Mouse (Mus musculus): Measurements from ENCODE around the gene Cux2. TPM values are rescaled to one million over a fixed set of nuclear protein-coding genes. Genes with fewer than 3 reads are reported as not detected.

Cux2 gene
- polyA plus RNA-seq, 1 experiment: 1.2 TPM

- 85% methylated on average over 8 of the region's 8 CpGs for WGBS
- Histone ChIP-seq H3K4me1 (ENCODE audit: control insufficient read depth, insufficient read depth, low read length) (peaks cover 4% of the 10 kb centered on the region), H3K27ac (ENCODE audit: control insufficient read depth, insufficient read depth, low read depth, low read length, poor library complexity) (no peak overlapping the region), H3K4me3 (replicated peaks; ENCODE audit: control insufficient read depth, low read depth, low read length) (no peak overlapping the region)
- TF ChIP-seq CTCF (IDR thresholded peaks at IDR 0.05; ENCODE audit: control insufficient read depth, insufficient read depth, low read length) (no peak), POLR2A (IDR thresholded peaks at IDR 0.05; ENCODE audit: borderline replicate concordance, control insufficient read depth, low read depth, low read length) (no peak)
Measured at GRCm38 (mm10) chr5:121815867-121816380, 234.0 kb downstream of the Cux2 start.

- 67% methylated on average over 3 of the region's 3 CpGs for WGBS
- TF ChIP-seq CTCF (IDR thresholded peaks at IDR 0.05; ENCODE audit: control insufficient read depth, insufficient read depth, low read length): peak; percentile 63
- TF ChIP-seq POLR2A (IDR thresholded peaks at IDR 0.05; ENCODE audit: borderline replicate concordance, control insufficient read depth, low read depth, low read length): no peak
- peaks cover 2% of the 10 kb centered on the region for H3K4me1 ChIP-seq (ENCODE audit: control insufficient read depth, insufficient read depth, low read length)
- no peak overlapping the region for H3K27ac ChIP-seq (ENCODE audit: control insufficient read depth, insufficient read depth, low read depth, low read length, poor library complexity)
- no peak overlapping the region for H3K4me3 ChIP-seq (replicated peaks; ENCODE audit: control insufficient read depth, low read depth, low read length)
Measured at GRCm38 (mm10) chr5:121815067-121815466, 234.8 kb downstream of the Cux2 start.

- H3K4me3 ChIP-seq (replicated peaks; ENCODE audit: control insufficient read depth, low read depth, low read length): no peak overlapping the region
- no peak overlapping the region for H3K27ac ChIP-seq (ENCODE audit: control insufficient read depth, insufficient read depth, low read depth, low read length, poor library complexity)
- H3K4me1 ChIP-seq (ENCODE audit: control insufficient read depth, insufficient read depth, low read length): peaks cover 4% of the 10 kb centered on the region
- TF ChIP-seq POLR2A (IDR thresholded peaks at IDR 0.05; ENCODE audit: borderline replicate concordance, control insufficient read depth, low read depth, low read length): no peak
- TF ChIP-seq CTCF (IDR thresholded peaks at IDR 0.05; ENCODE audit: control insufficient read depth, insufficient read depth, low read length): no peak
- WGBS: 94% methylated on average over 10 of the region's 10 CpGs
Measured at GRCm38 (mm10) chr5:121813744-121814143, 236.2 kb downstream of the Cux2 start.

GRCm38 (mm10) chr5:121812526-121813243, 237.2 kb downstream of the Cux2 start:
- Histone ChIP-seq H3K27ac (ENCODE audit: control insufficient read depth, insufficient read depth, low read depth, low read length, poor library complexity) (no peak overlapping the region), H3K4me3 (replicated peaks; ENCODE audit: control insufficient read depth, low read depth, low read length) (no peak overlapping the region), H3K4me1 (ENCODE audit: control insufficient read depth, insufficient read depth, low read length) (peaks cover 4% of the 10 kb centered on the region)
- WGBS: 39% methylated on average over 7 of the region's 7 CpGs
- no peak for TF ChIP-seq POLR2A (IDR thresholded peaks at IDR 0.05; ENCODE audit: borderline replicate concordance, control insufficient read depth, low read depth, low read length)
- no peak for TF ChIP-seq CTCF (IDR thresholded peaks at IDR 0.05; ENCODE audit: control insufficient read depth, insufficient read depth, low read length)

GRCm38 (mm10) chr5:121811485-121811931, 238.4 kb downstream of the Cux2 start:
- no peak overlapping the region for H3K4me3 ChIP-seq (replicated peaks; ENCODE audit: control insufficient read depth, low read depth, low read length)
- TF ChIP-seq CTCF (IDR thresholded peaks at IDR 0.05; ENCODE audit: control insufficient read depth, insufficient read depth, low read length): no peak
- TF ChIP-seq POLR2A (IDR thresholded peaks at IDR 0.05; ENCODE audit: borderline replicate concordance, control insufficient read depth, low read depth, low read length): no peak
- H3K27ac ChIP-seq (ENCODE audit: control insufficient read depth, insufficient read depth, low read depth, low read length, poor library complexity): peak overlapping the region; percentile 6; the same call in 1 of the 2 replicates
- WGBS: 13% methylated on average over 5 of the region's 5 CpGs
- H3K4me1 ChIP-seq (ENCODE audit: control insufficient read depth, insufficient read depth, low read length): peaks cover 4% of the 10 kb centered on the region

GRCm38 (mm10) chr5:121810331-121811151, 239.4 kb downstream of the Cux2 start:
- Histone ChIP-seq H3K4me3 (replicated peaks; ENCODE audit: control insufficient read depth, low read depth, low read length) (no peak overlapping the region), H3K27ac (ENCODE audit: control insufficient read depth, insufficient read depth, low read depth, low read length, poor library complexity) (no peak overlapping the region), H3K4me1 (ENCODE audit: control insufficient read depth, insufficient read depth, low read length) (peaks cover 4% of the 10 kb centered on the region)
- WGBS: 91% methylated on average over 17 of the region's 17 CpGs
- no peak for TF ChIP-seq CTCF (IDR thresholded peaks at IDR 0.05; ENCODE audit: control insufficient read depth, insufficient read depth, low read length)
- TF ChIP-seq POLR2A (IDR thresholded peaks at IDR 0.05; ENCODE audit: borderline replicate concordance, control insufficient read depth, low read depth, low read length): no peak

GRCm38 (mm10) chr5:121809667-121810224, 240.2 kb downstream of the Cux2 start:
- Histone ChIP-seq H3K27ac (ENCODE audit: control insufficient read depth, insufficient read depth, low read depth, low read length, poor library complexity) (no peak overlapping the region), H3K4me3 (replicated peaks; ENCODE audit: control insufficient read depth, low read depth, low read length) (no peak overlapping the region), H3K4me1 (ENCODE audit: control insufficient read depth, insufficient read depth, low read length) (peaks cover 4% of the 10 kb centered on the region)
- WGBS: 60% methylated on average over 5 of the region's 5 CpGs
- TF ChIP-seq POLR2A (IDR thresholded peaks at IDR 0.05; ENCODE audit: borderline replicate concordance, control insufficient read depth, low read depth, low read length): no peak
- no peak for TF ChIP-seq CTCF (IDR thresholded peaks at IDR 0.05; ENCODE audit: control insufficient read depth, insufficient read depth, low read length)

- Histone ChIP-seq H3K4me3 (replicated peaks; ENCODE audit: control insufficient read depth, low read depth, low read length) (no peak overlapping the region), H3K4me1 (ENCODE audit: control insufficient read depth, insufficient read depth, low read length) (peaks cover 4% of the 10 kb centered on the region), H3K27ac (ENCODE audit: control insufficient read depth, insufficient read depth, low read depth, low read length, poor library complexity) (no peak overlapping the region)
- WGBS: 92% methylated on average over 2 of the region's 2 CpGs
- TF ChIP-seq CTCF (IDR thresholded peaks at IDR 0.05; ENCODE audit: control insufficient read depth, insufficient read depth, low read length): no peak
Measured at GRCm38 (mm10) chr5:121808202-121808601, 241.7 kb downstream of the Cux2 start.
